Mouse (Mus musculus): ENCODE data around the gene Nptx1.

- TF ChIP-seq CTCF (IDR thresholded peaks at IDR 0.05; ENCODE audit: low read depth) (no peak), EP300 (IDR thresholded peaks at IDR 0.05; ENCODE audit: low read depth) (no peak)
Measured at GRCm38 (mm10) chr11:119540560-119540959, 7.0 kb downstream of the Nptx1 start.

Data from liver, postnatal 0 days (tissue).